Mouse (Mus musculus) hindbrain, embryonic 15.5 days (tissue): ENCODE results near the gene Cass4. TPM values are rescaled to one million over a fixed set of nuclear protein-coding genes. Genes with fewer than 3 reads are reported as not detected.

Source experiments
- ATAC-seq: fragments of 200-750 bp; cut with Nextera tagmentation; 2 replicates; pipeline ENCODE4 v1.8.0; 2017; ENCODE audit warnings: low read depth, moderate number of reproducible peaks, moderate TSS enrichment; ENCODE audit not compliant: low FRiP score
- H3K27ac ChIP-seq: fragments of 300-500 bp; sonication (generic); replicated peaks from 2 replicates; pipeline ENCODE4 v1.5.1; 2015; ENCODE audit warnings: mild to moderate bottlenecking, inconsistent platforms
- H3K27me3 ChIP-seq: fragments of 300-500 bp; sonication (generic); 2 replicates; pipeline ENCODE4 v1.6.1; 2015; ENCODE audit warnings: control low read depth, inconsistent platforms
- H3K36me3 ChIP-seq: fragments of 300-500 bp; sonication (generic); 2 replicates; pipeline ENCODE4 v1.6.1; 2015; ENCODE audit warnings: control low read depth, inconsistent platforms
- H3K4me1 ChIP-seq: fragments of 300-500 bp; sonication (generic); replicated peaks from 2 replicates; pipeline ENCODE4 v1.6.1; 2015; ENCODE audit warnings: control low read depth, inconsistent platforms
- H3K4me2 ChIP-seq: fragments of 300-500 bp; sonication (generic); 2 replicates; pipeline ENCODE4 v1.6.1; 2015; ENCODE audit warnings: moderate library complexity, mild to moderate bottlenecking, inconsistent platforms
- H3K4me3 ChIP-seq: fragments of 300-500 bp; sonication (generic); 2 replicates; pipeline ENCODE4 v1.5.1; 2015; ENCODE audit warnings: mild to moderate bottlenecking, inconsistent platforms
- H3K9ac ChIP-seq: fragments of 300-500 bp; sonication (generic); 2 replicates; pipeline ENCODE4 v1.6.1; 2015; ENCODE audit warnings: inconsistent platforms
- H3K9me3 ChIP-seq: fragments of 300-500 bp; sonication (generic); 2 replicates; pipeline ENCODE4 v1.6.1; 2016; ENCODE audit warnings: control low read depth, inconsistent platforms
- WGBS: fragments of 180-500 bp; shearing (Covaris S2); methylation state at CpG from one replicate; pipeline ENCODE4 v1.1.7; 2015; 5-methylcytosine and 5-hydroxymethylcytosine counted together
- polyA plus RNA-seq: library from polyadenylated mRNA; unstranded; fragments of >200 nt; fragmentation: Nextera tagmentation; extraction: Ambion mirVana; gene quantifications from 2 replicates; pipeline ENCODE4 v1.2.1, GENCODE M21; 2015

The Cass4 gene
- polyA plus RNA-seq, 1 experiment from 2014 or later, result 0.13 TPM

DNA sequence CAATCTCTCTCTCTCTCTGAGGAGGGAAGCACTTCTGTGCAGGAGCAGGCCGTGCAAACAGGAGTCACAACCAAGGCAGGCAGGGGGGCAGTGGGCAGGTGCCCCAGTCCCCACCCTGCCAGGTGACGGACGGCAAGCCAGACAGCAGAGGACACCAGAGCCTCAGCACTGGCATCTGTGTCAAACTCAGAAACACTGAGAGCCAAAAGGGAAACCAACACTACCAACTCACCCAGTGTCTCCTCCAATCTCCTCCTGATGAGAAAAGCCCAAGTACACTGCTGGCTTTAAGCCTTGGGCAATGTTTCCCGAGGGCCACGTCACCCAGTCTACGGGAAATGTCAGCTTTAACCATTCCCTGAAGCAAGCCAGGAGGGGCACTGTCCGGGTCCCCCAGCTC, 30.4 kb upstream of the Cass4 start:
- WGBS, result 90% methylated on average over 7 of the region's 7 CpGs
- H3K9me3 ChIP-seq, result no peaks in the 10 kb centered on the region

DNA sequence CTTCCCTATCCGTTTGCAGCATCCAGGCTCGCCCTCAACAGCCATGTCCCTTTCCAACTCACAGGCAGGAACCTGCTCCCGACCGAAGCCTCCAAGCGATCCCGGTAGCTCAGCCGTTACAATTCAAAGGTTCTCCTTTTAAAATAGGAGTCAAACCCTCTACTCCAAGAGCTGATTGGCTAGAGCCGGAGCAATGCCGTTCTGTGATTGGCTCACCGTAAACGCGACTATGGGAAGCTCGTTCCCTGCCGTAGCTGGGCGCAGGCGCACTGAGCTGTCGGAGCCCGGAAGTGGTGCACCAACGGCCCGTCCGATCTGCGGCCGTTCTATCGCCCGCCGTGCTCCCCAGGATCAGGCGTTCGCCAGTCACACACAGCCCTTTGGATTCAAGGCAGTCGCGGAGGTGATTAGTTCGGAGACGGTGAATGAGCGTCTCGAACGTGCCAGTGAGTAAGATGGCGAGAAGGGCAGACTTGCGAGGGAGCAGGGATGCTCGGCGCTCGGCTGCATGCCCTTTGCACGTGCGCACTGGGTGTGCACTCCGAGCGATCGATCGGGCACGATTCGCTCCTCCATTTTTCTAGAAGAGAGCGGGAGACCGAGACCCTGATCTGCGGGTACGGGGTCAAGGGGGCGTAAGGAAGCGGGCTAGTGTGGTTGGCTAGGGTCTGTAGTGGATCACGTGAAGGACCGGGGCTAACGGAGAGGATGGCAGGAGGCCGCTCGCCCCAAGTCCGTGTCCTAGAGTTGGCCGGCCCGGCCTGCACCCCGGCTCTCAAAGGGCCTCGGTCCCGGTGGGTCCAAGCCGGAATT, 23.0 kb upstream of the Cass4 start, which contains the start of the genes Aurka and Cstf1:
Gene Aurka (minus strand): TSS at position 125 of the 813 bp plus-strand sequence.
Gene Cstf1 (plus strand): TSS at position 271 of the 813 bp plus-strand sequence.
- Histone ChIP-seq H3K4me2 (peak within 1 kb of the TSS; percentile 78), H3K4me3 (peak within 1 kb of the TSS; percentile 81), H3K4me1 (peaks cover 24% of the 10 kb centered on the region), H3K9me3 (no peaks in the 10 kb centered on the region), H3K27ac (peak within 1 kb of the TSS; percentile 92), H3K9ac (peak within 1 kb of the TSS; percentile 85), H3K36me3 (peaks cover 19% of the 10 kb centered on the region), H3K27me3 (no peaks in the 10 kb centered on the region)
- WGBS, result under 1% methylated on average over 66 of the region's 66 CpGs
- ATAC-seq, result peak; percentile 99

More for the DNA sequence above, 30.4 kb upstream of the Cass4 start:
- Histone ChIP-seq H3K9ac (no peak overlapping the region), H3K4me1 (0 out of 2 replicates have a peak, but pooled peaks cover 6% of the 10 kb centered on the region), H3K4me2 (no peak overlapping the region), H3K4me3 (no peak overlapping the region), H3K27me3 (no peaks in the 10 kb centered on the region), H3K27ac (no peak overlapping the region), H3K36me3 (peaks cover 3% of the 10 kb centered on the region; the same call in 1 of the 2 replicates)
- no peak for ATAC-seq

DNA sequence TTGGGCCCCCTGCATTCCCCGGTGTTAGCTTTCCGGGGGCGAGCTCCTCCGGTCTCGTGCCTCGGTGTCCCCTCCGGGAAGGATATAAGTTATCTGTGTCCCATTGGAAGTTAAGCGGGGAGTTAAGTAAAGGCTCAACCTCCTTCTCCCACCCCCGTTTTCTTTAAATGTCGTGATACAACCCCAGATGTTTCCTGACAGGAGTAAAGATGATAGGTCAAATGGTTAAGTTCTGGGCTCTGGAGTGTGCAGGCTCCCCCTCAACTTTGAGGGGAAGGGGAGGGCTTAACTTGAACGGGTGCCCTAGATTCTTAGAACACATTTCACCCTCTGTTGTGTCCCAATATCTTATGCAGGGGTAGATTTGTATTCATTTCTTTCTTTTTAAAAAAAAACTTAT, 22.3 kb upstream of the Cass4 start:
- peaks cover 26% of the 10 kb centered on the region for H3K36me3 ChIP-seq
- H3K9me3 ChIP-seq, result no peaks in the 10 kb centered on the region

DNA sequence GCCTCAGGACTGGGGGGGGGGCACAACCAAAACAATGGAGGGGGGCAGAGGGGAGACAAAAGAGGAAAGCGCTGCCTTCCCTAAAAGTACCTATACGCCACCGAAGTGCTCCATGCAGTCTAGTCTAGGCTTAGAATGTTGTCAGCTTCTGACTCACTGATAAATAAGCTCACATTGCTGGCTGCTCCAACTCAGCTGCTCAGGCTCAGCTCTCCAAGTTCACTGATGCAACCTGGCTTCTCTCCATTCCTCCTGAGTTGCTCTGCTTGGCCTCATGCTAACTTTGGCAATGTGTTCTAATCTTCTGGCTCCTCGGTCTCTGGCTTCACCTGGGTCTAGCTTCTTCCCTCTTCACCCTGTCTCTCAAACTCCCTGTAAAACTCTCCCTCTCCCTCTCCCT, 17.0 kb upstream of the Cass4 start:
- H3K9ac ChIP-seq, result no peak overlapping the region
- H3K36me3 ChIP-seq, result peaks cover 76% of the 10 kb centered on the region
- H3K4me2 ChIP-seq, result no peak overlapping the region
- 94% methylated on average over 4 of the region's 4 CpGs for WGBS
- H3K9me3 ChIP-seq, result no peaks in the 10 kb centered on the region
- H3K27ac ChIP-seq, result no peak overlapping the region
- H3K4me1 ChIP-seq, result peaks cover 6% of the 10 kb centered on the region
- H3K4me3 ChIP-seq, result no peak overlapping the region
- ATAC-seq, result no peak
- no peaks in the 10 kb centered on the region for H3K27me3 ChIP-seq

More for the DNA sequence above, 22.3 kb upstream of the Cass4 start:
- ATAC-seq, result no peak
- Histone ChIP-seq H3K4me2 (peak overlapping the region; percentile 72), H3K4me1 (peaks cover 24% of the 10 kb centered on the region), H3K27ac (peak overlapping the region; percentile 92), H3K4me3 (peak overlapping the region; percentile 81), H3K27me3 (no peaks in the 10 kb centered on the region), H3K9ac (peak overlapping the region; percentile 85)
- under 1% methylated on average over 11 of the region's 11 CpGs for whole genome bisulfite sequencing

DNA sequence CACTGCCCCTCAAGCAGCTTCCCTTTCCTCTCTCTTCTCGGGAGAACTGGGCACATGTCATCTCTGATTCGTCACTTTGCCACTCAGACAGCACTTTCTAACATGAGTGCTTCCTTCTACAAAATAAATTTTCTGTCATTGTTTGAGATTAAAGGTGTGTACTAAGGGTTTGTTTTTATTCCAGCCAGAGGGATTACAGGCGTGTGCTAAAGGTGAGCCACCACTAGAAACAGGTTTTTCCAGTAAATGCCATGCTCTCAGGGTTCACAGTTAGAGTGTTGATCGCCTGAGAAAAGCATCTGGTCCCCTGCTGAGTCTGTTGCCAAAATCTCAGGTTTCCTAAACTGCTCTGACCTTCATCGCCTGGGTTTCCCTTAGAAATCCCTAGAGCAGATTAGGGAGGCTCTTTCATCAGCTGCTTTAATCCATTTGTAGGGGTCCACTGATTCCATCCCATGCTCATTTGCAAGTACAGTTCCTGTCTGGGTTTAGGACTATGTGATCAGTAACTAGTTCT, 16.5 kb upstream of the Cass4 start:
- Histone ChIP-seq H3K4me3 (no peak overlapping the region), H3K9me3 (no peaks in the 10 kb centered on the region), H3K4me1 (peaks cover 1% of the 10 kb centered on the region), H3K27me3 (no peaks in the 10 kb centered on the region), H3K27ac (no peak overlapping the region), H3K36me3 (peaks cover 81% of the 10 kb centered on the region), H3K4me2 (no peak overlapping the region), H3K9ac (no peak overlapping the region)
- WGBS, result 85% methylated on average over 5 of the region's 5 CpGs
- no peak for ATAC-seq

DNA sequence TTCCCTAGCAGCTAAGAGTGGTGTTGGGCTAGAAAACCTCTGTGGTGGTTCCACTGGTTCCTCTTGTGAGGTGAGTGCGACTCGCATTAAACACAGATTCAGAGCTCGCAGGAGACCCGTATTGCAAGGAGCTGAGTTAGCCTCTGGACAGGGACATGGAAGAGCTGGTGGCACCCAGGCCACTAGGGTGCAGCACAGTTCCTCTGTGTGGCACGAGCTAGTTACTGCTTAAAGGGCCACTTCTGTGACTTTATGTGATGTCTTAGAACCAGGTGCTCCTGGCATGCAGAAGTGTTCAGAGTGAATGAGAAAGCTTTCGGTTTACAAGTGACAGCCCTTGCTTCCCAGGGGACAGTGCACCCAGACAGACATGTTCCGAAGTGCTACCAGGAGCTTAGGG, 15.3 kb upstream of the Cass4 start:
- Histone ChIP-seq H3K36me3 (peaks cover 78% of the 10 kb centered on the region), H3K9ac (no peak overlapping the region), H3K4me3 (no peak overlapping the region), H3K9me3 (no peaks in the 10 kb centered on the region), H3K4me2 (no peak overlapping the region), H3K4me1 (no peaks in the 10 kb centered on the region), H3K27ac (no peak overlapping the region), H3K27me3 (no peaks in the 10 kb centered on the region)
- no peak for ATAC-seq
- 73% methylated on average over 7 of the region's 7 CpGs for WGBS

DNA sequence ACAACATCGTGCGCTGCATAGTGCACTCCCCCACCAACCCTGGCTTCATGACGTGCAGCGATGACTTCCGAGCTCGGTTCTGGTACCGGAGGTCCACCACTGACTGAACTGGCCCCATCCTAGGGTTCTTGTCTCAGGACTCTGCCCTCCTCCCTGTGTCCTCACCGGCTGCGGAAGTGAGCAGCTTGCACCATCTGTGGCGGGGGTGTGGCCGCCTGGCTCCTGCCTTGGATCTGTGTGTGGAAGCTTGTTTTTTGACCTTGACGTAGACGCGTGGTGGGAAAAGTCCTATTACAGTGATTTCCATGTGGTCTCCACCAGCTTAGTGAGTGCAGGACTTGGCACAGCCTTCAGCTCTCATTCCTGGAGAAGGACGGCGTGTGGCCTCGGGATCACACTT, 13.1 kb upstream of the Cass4 start:
- no peaks in the 10 kb centered on the region for H3K4me1 ChIP-seq
- peaks cover 63% of the 10 kb centered on the region for H3K36me3 ChIP-seq
- H3K9ac ChIP-seq, result no peak overlapping the region
- 96% methylated on average over 17 of the region's 17 CpGs for WGBS
- no peak overlapping the region for H3K27ac ChIP-seq
- no peak overlapping the region for H3K4me3 ChIP-seq
- H3K4me2 ChIP-seq, result no peak overlapping the region
- H3K9me3 ChIP-seq, result no peaks in the 10 kb centered on the region
- H3K27me3 ChIP-seq, result no peaks in the 10 kb centered on the region
- ATAC-seq, result no peak

DNA sequence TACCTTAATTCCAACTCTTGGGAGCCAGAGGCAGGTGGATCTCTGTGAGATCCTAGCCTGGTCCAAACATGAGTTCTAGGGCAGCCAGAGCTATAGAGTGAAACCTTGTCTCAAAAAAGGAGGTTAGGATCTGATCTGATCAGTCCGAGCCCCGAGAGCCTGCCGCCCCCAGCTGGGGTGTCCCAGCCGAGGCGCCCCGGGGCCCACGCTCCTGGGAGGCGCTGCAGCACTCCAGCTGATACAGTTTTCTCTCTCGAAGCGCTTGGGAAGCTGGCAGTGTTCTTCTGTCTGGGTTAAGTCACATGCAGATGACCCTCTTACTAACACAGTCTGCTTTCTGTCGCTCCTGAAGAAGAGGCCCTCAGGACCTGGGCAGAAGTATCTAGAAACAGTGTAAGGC, 12.3 kb upstream of the Cass4 start:
- Histone ChIP-seq H3K4me3 (no peak overlapping the region), H3K4me1 (no peaks in the 10 kb centered on the region), H3K27ac (no peak overlapping the region), H3K9me3 (no peaks in the 10 kb centered on the region), H3K36me3 (peaks cover 55% of the 10 kb centered on the region), H3K27me3 (no peaks in the 10 kb centered on the region), H3K4me2 (no peak overlapping the region), H3K9ac (no peak overlapping the region)
- WGBS, result 93% methylated on average over 11 of the region's 11 CpGs
- ATAC-seq, result no peak

DNA sequence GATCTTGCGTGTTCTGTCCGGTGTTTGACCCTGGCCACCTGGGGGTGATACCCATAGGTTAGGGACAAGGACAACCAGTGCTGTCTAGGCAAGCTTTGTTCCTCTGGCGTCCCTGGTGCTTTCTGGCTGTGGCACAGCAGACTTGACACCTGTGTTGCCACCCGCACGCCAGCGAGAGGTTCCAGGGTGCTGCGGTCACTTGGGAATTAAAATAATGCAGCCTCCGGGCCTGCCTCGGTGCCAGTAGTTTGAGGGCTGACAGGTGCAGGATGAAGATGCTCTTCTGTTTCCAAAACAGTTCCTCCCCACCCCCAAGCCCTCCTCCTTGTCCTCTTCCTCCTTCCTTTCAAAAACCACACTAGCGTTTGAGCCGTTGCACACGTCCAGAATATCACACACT, 11.7 kb upstream of the Cass4 start:
- Histone ChIP-seq H3K36me3 (peaks cover 51% of the 10 kb centered on the region), H3K27ac (no peak overlapping the region)

DNA sequence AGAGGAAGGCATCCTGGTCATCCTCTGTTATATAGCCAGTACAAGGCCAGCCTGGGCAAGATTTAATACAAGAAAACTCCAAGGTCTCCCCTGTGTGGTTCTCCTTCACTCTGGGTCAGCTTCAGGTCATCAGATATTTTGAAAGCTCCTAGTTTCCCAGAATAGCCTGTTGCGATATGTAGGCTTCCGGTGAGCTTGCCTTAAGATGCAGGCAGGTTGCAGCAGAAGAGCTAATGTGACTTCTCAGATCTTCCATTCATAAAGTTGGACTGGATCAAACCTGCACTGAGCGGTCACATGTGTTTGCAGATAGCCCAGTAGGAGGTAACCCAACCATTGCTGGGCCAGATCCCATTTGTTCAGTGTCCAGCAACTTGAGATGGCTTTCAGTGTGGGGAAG, 8.9 kb upstream of the Cass4 start:
- Histone ChIP-seq H3K27ac (no peak overlapping the region), H3K4me2 (no peak overlapping the region), H3K9ac (no peak overlapping the region), H3K9me3 (no peaks in the 10 kb centered on the region), H3K36me3 (peaks cover 24% of the 10 kb centered on the region), H3K4me3 (no peak overlapping the region), H3K4me1 (no peaks in the 10 kb centered on the region), H3K27me3 (no peaks in the 10 kb centered on the region)
- WGBS, result 94% methylated on average over 3 of the region's 3 CpGs
- ATAC-seq, result no peak

More for the DNA sequence above, 11.7 kb upstream of the Cass4 start:
- no peak overlapping the region for H3K4me3 ChIP-seq
- H3K9ac ChIP-seq, result no peak overlapping the region
- H3K9me3 ChIP-seq, result no peaks in the 10 kb centered on the region
- 89% methylated on average over 12 of the region's 12 CpGs for WGBS
- no peak for ATAC-seq
- H3K27me3 ChIP-seq, result no peaks in the 10 kb centered on the region
- no peak overlapping the region for H3K4me2 ChIP-seq
- H3K4me1 ChIP-seq, result no peaks in the 10 kb centered on the region

DNA sequence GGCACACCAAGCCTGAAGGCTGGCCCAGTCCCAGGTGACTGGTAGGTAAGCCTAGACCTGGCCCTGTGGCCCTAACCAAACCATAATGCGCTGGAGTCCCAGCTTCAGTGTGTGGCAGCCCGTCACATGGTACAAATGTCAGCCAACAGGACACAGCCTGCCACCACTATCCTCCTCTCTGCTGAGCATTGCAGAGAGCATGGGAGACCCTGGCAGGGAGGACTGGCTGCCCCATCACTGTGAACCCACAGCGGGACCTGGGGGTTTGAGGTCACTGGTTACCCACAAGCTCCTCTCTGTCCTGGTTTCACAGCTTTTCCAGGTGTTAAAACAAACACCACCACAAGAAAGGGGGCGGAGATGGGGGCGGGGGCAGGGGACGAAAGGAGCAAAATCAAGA, 3.3 kb upstream of the Cass4 start:
- Histone ChIP-seq H3K9ac (no peak overlapping the region), H3K27ac (no peak overlapping the region), H3K36me3 (no peaks in the 10 kb centered on the region), H3K9me3 (no peaks in the 10 kb centered on the region), H3K4me1 (no peaks in the 10 kb centered on the region), H3K4me3 (no peak overlapping the region), H3K4me2 (no peak overlapping the region), H3K27me3 (no peaks in the 10 kb centered on the region)
- ATAC-seq, result no peak
- WGBS, result 51% methylated on average over 6 of the region's 6 CpGs

DNA sequence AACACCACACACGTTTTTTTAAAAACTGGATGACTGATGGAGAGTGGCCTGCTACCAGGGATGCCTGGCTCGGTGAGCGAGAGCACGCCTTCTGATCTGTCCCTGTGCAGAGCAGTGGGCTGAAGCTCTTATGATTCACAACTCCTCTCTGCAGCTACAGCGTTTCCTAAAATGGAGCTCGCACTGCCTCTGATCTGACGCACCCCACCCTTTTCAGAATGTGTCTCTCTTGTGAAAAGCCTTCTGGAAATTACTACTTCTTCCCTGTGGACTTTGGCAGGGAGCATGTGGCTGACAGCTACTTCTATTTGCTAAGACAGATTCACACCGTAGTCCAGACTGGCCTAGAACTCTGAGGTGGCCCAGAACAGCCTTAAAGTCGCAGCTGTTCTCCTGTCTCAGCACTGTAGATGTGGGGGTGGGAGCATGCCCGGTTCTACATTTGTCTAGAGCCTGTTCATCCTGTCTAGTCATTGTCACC, 1.5 kb upstream of the Cass4 start:
- ATAC-seq, result no peak
- Histone ChIP-seq H3K4me3 (no peak overlapping the region), H3K9me3 (no peaks in the 10 kb centered on the region), H3K4me1 (no peaks in the 10 kb centered on the region), H3K9ac (no peak overlapping the region), H3K27me3 (no peaks in the 10 kb centered on the region), H3K36me3 (no peaks in the 10 kb centered on the region), H3K4me2 (no peak overlapping the region), H3K27ac (no peak overlapping the region)
- 85% methylated on average over 10 of the region's 10 CpGs for WGBS
